Mouse (Mus musculus): ENCODE measurements around the gene Gm47969. TPM values are rescaled to one million over a fixed set of nuclear protein-coding genes. Genes with fewer than 3 reads are reported as not detected.

Gm47969 gene
- polyA plus RNA-seq, 1 experiment from 2014 or later = 2.1 TPM

- H3K9me3 ChIP-seq (replicated peaks) = no peaks in the 10 kb centered on the region
- WGBS = 49% methylated on average over 6 of the region's 6 CpGs
- H3K4me3 ChIP-seq (replicated peaks) = no peak overlapping the region
- H3K36me3 ChIP-seq = no peaks in the 10 kb centered on the region
- H3K4me2 ChIP-seq (replicated peaks) = no peak overlapping the region
- no peak overlapping the region for H3K9ac ChIP-seq
- ATAC-seq (ENCODE audit: insufficient number of reproducible peaks, low FRiP score, low TSS enrichment, low read depth) = no peak
- no peaks in the 10 kb centered on the region for H3K4me1 ChIP-seq
- H3K27me3 ChIP-seq = no peaks in the 10 kb centered on the region
- no peak overlapping the region for H3K27ac ChIP-seq (replicated peaks)
These were observed 32.3 kb downstream of the Gm47969 start for GRCm38 (mm10) chr1:83077016-83077415.

GRCm38 (mm10) chr1:83084790-83085189, 40.1 kb downstream of the Gm47969 start:
- Histone ChIP-seq H3K4me1 (no peaks in the 10 kb centered on the region), H3K4me2 (replicated peaks) (no peak overlapping the region), H3K4me3 (replicated peaks) (no peak overlapping the region), H3K27me3 (no peaks in the 10 kb centered on the region), H3K27ac (replicated peaks) (no peak overlapping the region), H3K9ac (no peak overlapping the region), H3K36me3 (no peaks in the 10 kb centered on the region), H3K9me3 (replicated peaks) (no peaks in the 10 kb centered on the region)
- no peak for ATAC-seq (ENCODE audit: insufficient number of reproducible peaks, low FRiP score, low TSS enrichment, low read depth)
- 91% methylated on average over 2 of the region's 2 CpGs for WGBS

GRCm38 (mm10) chr1:83091268-83091667, 46.5 kb downstream of the Gm47969 start:
- no peaks in the 10 kb centered on the region for H3K4me1 ChIP-seq
- no peak for ATAC-seq (ENCODE audit: insufficient number of reproducible peaks, low FRiP score, low TSS enrichment, low read depth)
- no peak overlapping the region for H3K4me3 ChIP-seq (replicated peaks)
- H3K4me2 ChIP-seq (replicated peaks) = no peak overlapping the region
- H3K9ac ChIP-seq = no peak overlapping the region
- WGBS = 34% methylated on average over 3 of the region's 3 CpGs
- H3K36me3 ChIP-seq = no peaks in the 10 kb centered on the region
- no peaks in the 10 kb centered on the region for H3K9me3 ChIP-seq (replicated peaks)
- no peaks in the 10 kb centered on the region for H3K27me3 ChIP-seq
- H3K27ac ChIP-seq (replicated peaks) = no peak overlapping the region

Other genes with a start within 250 kb of the Gm47969 start
- gene Agfg1, start 205.4 kb upstream of the Gm47969 start, polyA plus RNA-seq (2015; fragmentation: Nextera tagmentation; extraction: Ambion mirVana) = 26.1 and 27.7 TPM in 2 replicates
- 2.4 and 2.5 TPM in 2 replicates for gene A030005L19Rik, start 131.6 kb upstream of the Gm47969 start, polyA plus RNA-seq (2015; fragmentation: Nextera tagmentation; extraction: Ambion mirVana)
- gene A030014E15Rik, start 120.0 kb upstream of the Gm47969 start, polyA plus RNA-seq (2015; fragmentation: Nextera tagmentation; extraction: Ambion mirVana) = 1.5 and 2.2 TPM in 2 replicates
- gene Gm6217, start 113.5 kb upstream of the Gm47969 start, polyA plus RNA-seq (2015; fragmentation: Nextera tagmentation; extraction: Ambion mirVana) = 1.5 and 1.7 TPM in 2 replicates
- gene A030003K21Rik, start 101.5 kb upstream of the Gm47969 start, polyA plus RNA-seq (2015; fragmentation: Nextera tagmentation; extraction: Ambion mirVana) = 2.0 and 2.5 TPM in 2 replicates
- gene Gm7544, start 88.9 kb upstream of the Gm47969 start, polyA plus RNA-seq (2015; fragmentation: Nextera tagmentation; extraction: Ambion mirVana) = 2.2 and 3.9 TPM in 2 replicates
- 1.7 and 2.2 TPM in 2 replicates for gene Gm47955, start 84.6 kb upstream of the Gm47969 start, polyA plus RNA-seq (2015; fragmentation: Nextera tagmentation; extraction: Ambion mirVana)
- 1.7 and 2.1 TPM in 2 replicates for gene Gm47959, start 44.4 kb upstream of the Gm47969 start, polyA plus RNA-seq (2015; fragmentation: Nextera tagmentation; extraction: Ambion mirVana)
- gene Slc19a3, start 6.5 kb upstream of the Gm47969 start, polyA plus RNA-seq (2015; fragmentation: Nextera tagmentation; extraction: Ambion mirVana) = 0.33 and 0.36 TPM in 2 replicates
- 2.9 and 4.1 TPM in 2 replicates for gene Krtap28-10, start 2.5 kb upstream of the Gm47969 start, polyA plus RNA-seq (2015; fragmentation: Nextera tagmentation; extraction: Ambion mirVana)
- 2.3 and 3.2 TPM in 2 replicates for gene A030005K14Rik, start 14.4 kb downstream of the Gm47969 start, polyA plus RNA-seq (2015; fragmentation: Nextera tagmentation; extraction: Ambion mirVana)
- gene Krtap28-13, start 16.0 kb downstream of the Gm47969 start, polyA plus RNA-seq (2015; fragmentation: Nextera tagmentation; extraction: Ambion mirVana) = 2.9 and 4.5 TPM in 2 replicates
- 2.4 and 2.6 TPM in 2 replicates for gene Ccl20, start 71.8 kb downstream of the Gm47969 start, polyA plus RNA-seq (2015; fragmentation: Nextera tagmentation; extraction: Ambion mirVana)
- gene Daw1, start 114.8 kb downstream of the Gm47969 start, polyA plus RNA-seq (2015; fragmentation: Nextera tagmentation; extraction: Ambion mirVana) = 0.49 and 1.5 TPM in 2 replicates

Measured in embryonic facial prominence, embryonic 15.5 days (tissue).